Mouse (Mus musculus) macrophage (primary cell): ENCODE results near the gene Npas1. TPM values are rescaled to one million over a fixed set of nuclear protein-coding genes. Genes with fewer than 3 reads are reported as not detected.

ENCODE experiments used
- H3K27ac ChIP-seq: fragments of 350-480 bp; formaldehyde crosslinking; 2 replicates; pipeline ENCODE4 v1.9.0; 2021
- H3K36me3 ChIP-seq: fragments of 350-480 bp; formaldehyde crosslinking; 2 replicates; pipeline ENCODE4 v1.9.0; 2021; ENCODE audit errors: inconsistent target
- H3K4me3 ChIP-seq: fragments of 350-480 bp; formaldehyde crosslinking; 2 replicates; pipeline ENCODE4 v1.9.0; 2021; ENCODE audit errors: inconsistent target
- H3K79me2 ChIP-seq: fragments of 350-480 bp; formaldehyde crosslinking; 2 replicates; pipeline ENCODE4 v1.9.0; 2021; ENCODE audit errors: inconsistent target
- WGBS: methylation state at CpG from one replicate; pipeline ENCODE4 v1.1.7; 2026; ENCODE audit warnings: inconsistent platforms; ENCODE audit not compliant: missing documents; 5-methylcytosine and 5-hydroxymethylcytosine counted together
- polyA plus RNA-seq: library from polyadenylated mRNA; stranded (reverse); fragments of 250-400 nt; gene quantifications from 3 replicates; pipeline ENCODE4 v1.2.4, GENCODE M21; 2018; ENCODE audit warnings: inconsistent platforms
- total RNA-seq, 78 experiments: library from RNA; depleted of rRNA; stranded (reverse); fragments of 250-400 nt; gene quantifications; 1 replicate in 9 of 78; 2 replicates in 24 of 78; 3 replicates in 43 of 78; 4 replicates in 2 of 78; pipeline ENCODE4 v1.2.4; 2018; ENCODE audit warnings: inconsistent platforms in 56 of 78

Npas1 gene
- not detected for total RNA-seq (2018; cell fraction: chromatin; rRNA removed)
- not detected for total RNA-seq (2018; cell fraction: cytosol; rRNA removed)
- not detected for total RNA-seq (2018; cell fraction: nucleus; rRNA removed)
- not detected in 3 replicates for polyA plus RNA-seq

DNA sequence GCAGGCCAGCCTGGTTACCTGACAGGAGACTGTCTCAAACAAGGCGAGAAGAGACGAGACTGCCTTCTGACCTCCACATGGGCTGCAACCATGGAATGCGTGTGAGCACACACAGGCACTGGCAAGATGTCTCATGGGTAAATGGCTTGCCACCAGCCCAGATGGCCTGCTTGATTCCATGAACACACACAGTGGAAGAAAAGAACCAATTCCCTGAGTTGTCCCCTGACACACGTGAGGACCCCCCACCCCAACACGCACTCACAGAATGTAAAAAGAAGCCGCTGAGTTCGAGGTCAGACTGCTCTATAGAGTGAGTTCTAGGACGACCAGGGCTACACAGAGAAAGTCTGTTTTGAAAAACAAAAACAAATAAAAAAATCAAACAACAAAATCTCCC, at the start of gene Npas1:
Npas1 (minus strand) TSS at position 101 of the 400 bp plus-strand sequence.
- H3K4me3 ChIP-seq = no peak within 1 kb of the TSS
- no peaks in the 10 kb centered on the region for H3K36me3 ChIP-seq
- WGBS = 97% methylated on average over 8 of the region's 8 CpGs
- no peaks in the 10 kb centered on the region for H3K79me2 ChIP-seq
- no peak within 1 kb of the TSS for H3K27ac ChIP-seq

GRCm38 (mm10) chr7:16525995-16526394, 48.5 kb upstream of the Npas1 start:
- no peak overlapping the region for H3K4me3 ChIP-seq
- WGBS = 95% methylated on average over 2 of the region's 2 CpGs
- H3K27ac ChIP-seq = no peak overlapping the region
- no peaks in the 10 kb centered on the region for H3K36me3 ChIP-seq
- no peaks in the 10 kb centered on the region for H3K79me2 ChIP-seq

DNA sequence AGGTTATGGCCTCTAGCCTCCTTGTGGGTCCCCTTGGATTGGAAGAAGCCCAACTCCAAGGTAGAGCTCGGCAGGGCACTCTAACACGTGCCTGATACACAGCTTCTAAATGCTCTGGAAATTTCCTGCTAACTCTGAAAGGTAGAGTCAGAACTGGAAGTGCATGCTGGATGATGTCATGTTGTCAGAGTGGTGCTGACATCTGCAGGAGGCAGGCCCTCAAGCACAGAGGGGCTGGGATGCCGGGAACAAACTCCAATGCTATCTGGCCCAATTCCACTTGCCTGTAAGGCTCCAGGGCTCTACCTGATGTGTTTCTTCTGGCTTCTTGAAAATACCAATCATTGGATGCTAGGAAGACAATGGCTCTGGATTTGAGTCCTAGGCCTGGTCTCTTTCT, 47.9 kb upstream of the Npas1 start:
- WGBS = 96% methylated on average over 3 of the region's 3 CpGs

GRCm38 (mm10) chr7:16524308-16524707, 46.8 kb upstream of the Npas1 start:
- 96% methylated on average over 2 of the region's 2 CpGs for WGBS
- Histone ChIP-seq H3K79me2 (no peaks in the 10 kb centered on the region), H3K36me3 (no peaks in the 10 kb centered on the region), H3K4me3 (no peak overlapping the region), H3K27ac (no peak overlapping the region)

More for the DNA sequence above, 47.9 kb upstream of the Npas1 start:
- no peak overlapping the region for H3K27ac ChIP-seq
- H3K4me3 ChIP-seq = no peak overlapping the region
- no peaks in the 10 kb centered on the region for H3K36me3 ChIP-seq
- H3K79me2 ChIP-seq = no peaks in the 10 kb centered on the region

GRCm38 (mm10) chr7:16519310-16519709, 41.8 kb upstream of the Npas1 start:
- no peak overlapping the region for H3K27ac ChIP-seq
- 96% methylated on average over 2 of the region's 2 CpGs for WGBS
- H3K36me3 ChIP-seq = no peaks in the 10 kb centered on the region
- no peaks in the 10 kb centered on the region for H3K79me2 ChIP-seq
- H3K4me3 ChIP-seq = no peak overlapping the region

GRCm38 (mm10) chr7:16517198-16517597, 39.7 kb upstream of the Npas1 start:
- Histone ChIP-seq H3K4me3 (no peak overlapping the region), H3K36me3 (no peaks in the 10 kb centered on the region), H3K79me2 (no peaks in the 10 kb centered on the region), H3K27ac (no peak overlapping the region)
- WGBS = 98% methylated on average over 5 of the region's 5 CpGs

GRCm38 (mm10) chr7:16507284-16507683, 29.8 kb upstream of the Npas1 start:
- no peaks in the 10 kb centered on the region for H3K79me2 ChIP-seq
- no peak overlapping the region for H3K27ac ChIP-seq
- no peak overlapping the region for H3K4me3 ChIP-seq
- no peaks in the 10 kb centered on the region for H3K36me3 ChIP-seq
- WGBS = 0% methylated on average over 3 of the region's 3 CpGs

GRCm38 (mm10) chr7:16505226-16505593, 27.7 kb upstream of the Npas1 start:
- H3K36me3 ChIP-seq = no peaks in the 10 kb centered on the region
- H3K27ac ChIP-seq = no peak overlapping the region
- H3K79me2 ChIP-seq = no peaks in the 10 kb centered on the region
- H3K4me3 ChIP-seq = no peak overlapping the region
- 82% methylated on average over 3 of the region's 3 CpGs for WGBS

DNA sequence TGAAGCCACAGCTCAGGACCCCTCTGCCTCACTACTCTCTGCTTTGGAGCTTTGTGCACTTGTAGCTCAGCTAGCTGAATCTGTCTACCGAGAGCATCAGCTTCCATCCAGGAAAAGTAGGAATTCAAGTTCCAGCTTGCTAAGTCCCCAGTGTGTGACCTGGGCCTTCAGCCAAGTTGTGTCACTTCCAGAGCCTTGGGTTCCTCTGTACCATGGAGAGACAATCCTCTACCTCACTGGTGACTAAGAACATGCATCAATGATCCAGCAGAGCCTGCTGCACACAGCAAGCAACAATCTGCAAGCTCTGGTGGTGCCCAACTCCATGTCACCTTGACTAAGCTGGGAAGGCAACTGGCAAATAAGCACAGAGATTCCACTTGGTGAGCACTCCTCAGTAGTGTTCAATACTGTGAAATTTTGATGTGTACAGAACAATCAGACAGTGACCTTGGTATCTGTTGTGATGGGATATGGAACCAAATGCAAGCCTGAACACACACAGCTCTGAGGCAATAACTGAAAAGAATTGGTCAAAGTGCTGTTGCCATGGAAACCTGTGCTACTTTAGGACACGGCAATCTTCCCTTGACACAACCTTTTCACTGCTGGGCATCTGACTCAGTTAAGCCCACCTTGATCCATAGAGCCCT, 27.2 kb upstream of the Npas1 start:
- Histone ChIP-seq H3K27ac (no peak overlapping the region), H3K36me3 (no peaks in the 10 kb centered on the region)
- WGBS = 91% methylated on average over 2 of the region's 2 CpGs

DNA sequence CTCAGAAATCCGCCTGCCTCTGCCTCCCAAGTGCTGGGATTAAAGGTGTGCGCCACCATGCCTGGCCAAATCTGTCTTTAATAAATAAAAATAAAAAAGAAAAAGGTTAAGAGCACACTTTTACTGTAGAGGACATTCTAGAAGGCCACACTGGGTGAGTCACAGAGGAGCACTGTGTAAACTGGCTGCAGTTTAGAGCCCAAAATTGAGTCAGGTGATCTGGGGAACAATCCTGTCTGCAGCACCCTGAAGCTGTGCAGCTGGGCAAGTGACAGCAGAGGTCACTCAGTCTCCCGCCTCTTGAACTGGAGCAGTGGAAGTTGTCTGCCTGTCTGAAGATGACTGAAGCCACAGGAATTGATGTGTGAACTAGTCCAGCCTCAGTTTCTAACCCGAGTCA, 24.0 kb upstream of the Npas1 start:
- peaks cover 14% of the 10 kb centered on the region; the same call in 1 of the 2 replicates for H3K36me3 ChIP-seq
- 100% methylated on average over 4 of the region's 4 CpGs for WGBS
- no peak overlapping the region for H3K27ac ChIP-seq
- H3K79me2 ChIP-seq = no peaks in the 10 kb centered on the region
- no peak overlapping the region for H3K4me3 ChIP-seq

More for the DNA sequence above, 27.2 kb upstream of the Npas1 start:
- H3K79me2 ChIP-seq = no peaks in the 10 kb centered on the region
- H3K4me3 ChIP-seq = no peak overlapping the region

- WGBS = 89% methylated on average over 6 of the region's 6 CpGs
- H3K79me2 ChIP-seq = no peaks in the 10 kb centered on the region
- peaks cover 16% of the 10 kb centered on the region; the same call in 1 of the 2 replicates for H3K36me3 ChIP-seq
- no peak overlapping the region for H3K27ac ChIP-seq
- H3K4me3 ChIP-seq = no peak overlapping the region
Measured at GRCm38 (mm10) chr7:16499671-16500104, 22.2 kb upstream of the Npas1 start.

GRCm38 (mm10) chr7:16496260-16496659, 18.7 kb upstream of the Npas1 start:
- WGBS = 87% methylated on average over 3 of the region's 3 CpGs
- no peaks in the 10 kb centered on the region for H3K79me2 ChIP-seq
- no peak overlapping the region for H3K4me3 ChIP-seq
- peaks cover 16% of the 10 kb centered on the region; the same call in 1 of the 2 replicates for H3K36me3 ChIP-seq
- H3K27ac ChIP-seq = no peak overlapping the region

- WGBS = no CpG with 5 or more reads among the region's 2 CpGs
- Histone ChIP-seq H3K4me3 (no peak overlapping the region), H3K79me2 (no peaks in the 10 kb centered on the region), H3K27ac (no peak overlapping the region), H3K36me3 (peaks cover 16% of the 10 kb centered on the region; the same call in 1 of the 2 replicates)
Measured at GRCm38 (mm10) chr7:16493361-16493760, 15.8 kb upstream of the Npas1 start.

DNA sequence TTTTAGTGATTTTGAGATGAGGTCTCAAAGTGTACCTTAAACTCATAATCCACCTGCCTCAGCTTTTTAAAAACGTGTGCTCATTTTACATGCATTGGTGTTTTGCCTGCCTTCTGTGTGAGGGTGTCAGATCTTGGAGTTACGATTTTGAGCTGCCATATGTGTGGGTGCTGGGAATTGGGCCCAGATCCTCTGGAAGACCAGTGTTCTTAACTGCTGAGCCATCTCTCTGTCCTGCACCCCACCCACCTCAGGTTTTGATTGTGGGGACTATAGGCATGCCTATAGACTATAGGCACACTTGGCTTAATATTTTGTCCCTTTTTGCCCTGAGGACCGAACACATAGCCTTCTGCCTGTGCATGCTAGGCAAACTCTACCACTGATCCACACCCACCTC, 14.7 kb upstream of the Npas1 start:
- Histone ChIP-seq H3K4me3 (no peak overlapping the region), H3K79me2 (no peaks in the 10 kb centered on the region), H3K36me3 (peaks cover 8% of the 10 kb centered on the region; the same call in 1 of the 2 replicates), H3K27ac (no peak overlapping the region)
- WGBS = 64% methylated on average over 3 of the region's 3 CpGs

DNA sequence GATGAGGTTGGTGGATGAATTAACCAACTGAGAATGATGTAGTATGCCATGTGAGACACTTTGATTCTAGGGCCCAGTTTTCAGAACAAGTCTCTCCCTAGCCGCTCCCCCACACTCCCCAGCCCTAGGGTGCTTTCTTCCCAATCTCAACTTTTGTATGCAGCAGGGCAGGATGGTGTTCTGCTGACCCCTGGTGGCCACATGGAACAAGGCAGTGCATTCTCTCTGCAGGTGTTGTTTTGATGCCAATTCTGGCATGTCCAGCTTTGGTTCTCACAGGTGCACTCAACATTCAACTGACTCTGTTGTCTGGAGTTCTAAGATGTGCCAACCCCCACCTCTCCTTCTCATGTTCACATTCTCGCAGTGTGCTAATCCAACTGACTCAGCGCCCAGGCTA, 14.2 kb upstream of the Npas1 start:
- Histone ChIP-seq H3K36me3 (0 out of 2 replicates have a peak, but pooled peaks cover 4% of the 10 kb centered on the region), H3K79me2 (no peaks in the 10 kb centered on the region), H3K27ac (no peak overlapping the region), H3K4me3 (no peak overlapping the region)
- 47% methylated on average over 3 of the region's 3 CpGs for WGBS
